Mouse (Mus musculus): Measurements from ENCODE around the gene Vapb. TPM values are rescaled to one million over a fixed set of nuclear protein-coding genes. Genes with fewer than 3 reads are reported as not detected.

Vapb gene
- polyA plus RNA-seq, 1 experiment from 2014 or later: 10.6 TPM

- H3K9me3 ChIP-seq (ENCODE audit: control insufficient read depth, low read length): peaks cover 8% of the 10 kb centered on the region
- H3K27ac ChIP-seq (replicated peaks in 1 of 2; ENCODE audit: control insufficient read depth in 1 of 2, insufficient read depth in 1 of 2, low read depth in 2 of 2, low read length in 2 of 2): no peak overlapping the region
- H3K4me1 ChIP-seq (ENCODE audit: control insufficient read depth in 2 of 2, insufficient read depth in 2 of 2, low read length in 2 of 2): no peaks in the 10 kb centered on the region; a peak in 1 of 4 replicates
- H3K4me3 ChIP-seq (ENCODE audit: control insufficient read depth in 1 of 2, insufficient read depth in 1 of 2, low read depth in 1 of 2, low read length in 2 of 2): no peak overlapping the region
- ATAC-seq (ENCODE audit: insufficient number of reproducible peaks, insufficient read depth, low FRiP score, low read depth): no peak
- no peak overlapping the region for H3K4me2 ChIP-seq (ENCODE audit: low read length)
- H3K36me3 ChIP-seq (ENCODE audit: control insufficient read depth, insufficient read depth, low read length): no peaks in the 10 kb centered on the region
- no peak overlapping the region for H3K9ac ChIP-seq (ENCODE audit: low read length)
- H3K27me3 ChIP-seq (ENCODE audit: control insufficient read depth, insufficient read depth, low read length): no peaks in the 10 kb centered on the region
- 83% methylated on average over 5 of the region's 5 CpGs for WGBS
These were observed 75.8 kb downstream of the Vapb start for GRCm38 (mm10) chr2:173813071-173813470.

GRCm38 (mm10) chr2:173826287-173826686, 89.0 kb downstream of the Vapb start:
- Histone ChIP-seq H3K9me3 (ENCODE audit: control insufficient read depth, low read length) (no peaks in the 10 kb centered on the region), H3K4me3 (ENCODE audit: control insufficient read depth in 1 of 2, insufficient read depth in 1 of 2, low read depth in 1 of 2, low read length in 2 of 2) (no peak overlapping the region), H3K9ac (ENCODE audit: low read length) (no peak overlapping the region), H3K27me3 (ENCODE audit: control insufficient read depth, insufficient read depth, low read length) (no peaks in the 10 kb centered on the region), H3K27ac (replicated peaks in 1 of 2; ENCODE audit: control insufficient read depth in 1 of 2, insufficient read depth in 1 of 2, low read depth in 2 of 2, low read length in 2 of 2) (no peak overlapping the region), H3K4me2 (ENCODE audit: low read length) (no peak overlapping the region), H3K4me1 (ENCODE audit: control insufficient read depth in 2 of 2, insufficient read depth in 2 of 2, low read length in 2 of 2) (no peaks in the 10 kb centered on the region), H3K36me3 (ENCODE audit: control insufficient read depth, insufficient read depth, low read length) (no peaks in the 10 kb centered on the region)
- WGBS: 83% methylated on average over 4 of the region's 4 CpGs
- no peak for ATAC-seq (ENCODE audit: insufficient number of reproducible peaks, insufficient read depth, low FRiP score, low read depth)

GRCm38 (mm10) chr2:173827228-173827627, 89.9 kb downstream of the Vapb start:
- Histone ChIP-seq H3K9ac (ENCODE audit: low read length) (no peak overlapping the region), H3K27ac (replicated peaks in 1 of 2; ENCODE audit: control insufficient read depth in 1 of 2, insufficient read depth in 1 of 2, low read depth in 2 of 2, low read length in 2 of 2) (no peak overlapping the region), H3K4me3 (ENCODE audit: control insufficient read depth in 1 of 2, insufficient read depth in 1 of 2, low read depth in 1 of 2, low read length in 2 of 2) (no peak overlapping the region), H3K4me1 (ENCODE audit: control insufficient read depth in 2 of 2, insufficient read depth in 2 of 2, low read length in 2 of 2) (no peaks in the 10 kb centered on the region), H3K4me2 (ENCODE audit: low read length) (no peak overlapping the region), H3K27me3 (ENCODE audit: control insufficient read depth, insufficient read depth, low read length) (no peaks in the 10 kb centered on the region), H3K36me3 (ENCODE audit: control insufficient read depth, insufficient read depth, low read length) (no peaks in the 10 kb centered on the region), H3K9me3 (ENCODE audit: control insufficient read depth, low read length) (no peaks in the 10 kb centered on the region)
- no peak for ATAC-seq (ENCODE audit: insufficient number of reproducible peaks, insufficient read depth, low FRiP score, low read depth)
- 84% methylated on average over 9 of the region's 9 CpGs for WGBS

GRCm38 (mm10) chr2:173828134-173828533, 90.8 kb downstream of the Vapb start:
- Histone ChIP-seq H3K4me2 (ENCODE audit: low read length) (no peak overlapping the region), H3K4me1 (ENCODE audit: control insufficient read depth in 2 of 2, insufficient read depth in 2 of 2, low read length in 2 of 2) (no peaks in the 10 kb centered on the region), H3K27me3 (ENCODE audit: control insufficient read depth, insufficient read depth, low read length) (no peaks in the 10 kb centered on the region), H3K27ac (replicated peaks in 1 of 2; ENCODE audit: control insufficient read depth in 1 of 2, insufficient read depth in 1 of 2, low read depth in 2 of 2, low read length in 2 of 2) (no peak overlapping the region), H3K4me3 (ENCODE audit: control insufficient read depth in 1 of 2, insufficient read depth in 1 of 2, low read depth in 1 of 2, low read length in 2 of 2) (no peak overlapping the region), H3K36me3 (ENCODE audit: control insufficient read depth, insufficient read depth, low read length) (no peaks in the 10 kb centered on the region), H3K9ac (ENCODE audit: low read length) (no peak overlapping the region), H3K9me3 (ENCODE audit: control insufficient read depth, low read length) (no peaks in the 10 kb centered on the region)
- WGBS: 80% methylated on average over 6 of the region's 6 CpGs
- ATAC-seq (ENCODE audit: insufficient number of reproducible peaks, insufficient read depth, low FRiP score, low read depth): no peak

GRCm38 (mm10) chr2:173832828-173833492, 95.6 kb downstream of the Vapb start:
- no peaks in the 10 kb centered on the region for H3K27me3 ChIP-seq (ENCODE audit: control insufficient read depth, insufficient read depth, low read length)
- WGBS: 76% methylated on average over 7 of the region's 7 CpGs
- no peaks in the 10 kb centered on the region for H3K36me3 ChIP-seq (ENCODE audit: control insufficient read depth, insufficient read depth, low read length)
- H3K4me2 ChIP-seq (ENCODE audit: low read length): no peak overlapping the region
- H3K9ac ChIP-seq (ENCODE audit: low read length): no peak overlapping the region
- no peaks in the 10 kb centered on the region for H3K9me3 ChIP-seq (ENCODE audit: control insufficient read depth, low read length)
- H3K4me1 ChIP-seq (ENCODE audit: control insufficient read depth in 2 of 2, insufficient read depth in 2 of 2, low read length in 2 of 2): no peaks in the 10 kb centered on the region
- no peak overlapping the region for H3K27ac ChIP-seq (replicated peaks in 1 of 2; ENCODE audit: control insufficient read depth in 1 of 2, insufficient read depth in 1 of 2, low read depth in 2 of 2, low read length in 2 of 2)
- ATAC-seq (ENCODE audit: insufficient number of reproducible peaks, insufficient read depth, low FRiP score, low read depth): no peak
- no peak overlapping the region for H3K4me3 ChIP-seq (ENCODE audit: control insufficient read depth in 1 of 2, insufficient read depth in 1 of 2, low read depth in 1 of 2, low read length in 2 of 2)

Small RNAs within 50 kb of the gene (microRNA-seq; reads per million reads assigned to microRNA genes)
- gene Mir6340: not detected

Other genes with a start within 250 kb of the Vapb start
- not detected in 2 replicates for gene 1700021F07Rik, start 214.9 kb upstream of the Vapb start, polyA plus RNA-seq (2014; fragmentation: Nextera tagmentation; extraction: Ambion mirVana)
- gene Ankrd60, start 159.1 kb upstream of the Vapb start, polyA plus RNA-seq (2014; fragmentation: Nextera tagmentation; extraction: Ambion mirVana): not detected in 2 replicates
- gene Rab22a, start 77.8 kb upstream of the Vapb start, polyA plus RNA-seq (2014; fragmentation: Nextera tagmentation; extraction: Ambion mirVana): 29.9 and 32.9 TPM in 2 replicates
- gene 1700010B08Rik, start 18.1 kb upstream of the Vapb start, polyA plus RNA-seq (2014; fragmentation: Nextera tagmentation; extraction: Ambion mirVana): not detected in 2 replicates